Mouse (Mus musculus): ENCODE data around the gene Zfp36. TPM values are rescaled to one million over a fixed set of nuclear protein-coding genes. Genes with fewer than 3 reads are reported as not detected.

Gene Zfp36
- total RNA-seq, 1 experiment from 2014 or later, result 90.0 TPM

- ATAC-seq (replicated peaks; ENCODE audit: low read depth, poor library complexity, severe bottlenecking), result peak; percentile 96
Observed at GRCm38 (mm10) chr7:28350155-28350883, 29.7 kb downstream of the Zfp36 start, which contains the start of gene Rps16. Gene Rps16 (plus strand): TSS chr7:28350652.

- ATAC-seq (replicated peaks; ENCODE audit: low read depth, poor library complexity, severe bottlenecking), result no peak
Observed at GRCm38 (mm10) chr7:28348601-28349000, 31.5 kb downstream of the Zfp36 start.

GRCm38 (mm10) chr7:28347746-28348145, 32.3 kb downstream of the Zfp36 start:
- no peak for ATAC-seq (replicated peaks; ENCODE audit: low read depth, poor library complexity, severe bottlenecking)

- ATAC-seq (replicated peaks; ENCODE audit: low read depth, poor library complexity, severe bottlenecking), result peak; percentile 79
Observed at GRCm38 (mm10) chr7:28344637-28345036, 35.4 kb downstream of the Zfp36 start.

GRCm38 (mm10) chr7:28341381-28341780, 38.7 kb downstream of the Zfp36 start:
- ATAC-seq (replicated peaks; ENCODE audit: low read depth, poor library complexity, severe bottlenecking), result no peak

- ATAC-seq (replicated peaks; ENCODE audit: low read depth, poor library complexity, severe bottlenecking), result peak; percentile 76
Observed at GRCm38 (mm10) chr7:28339213-28339917, 40.7 kb downstream of the Zfp36 start.

- peak; percentile 93 for ATAC-seq (replicated peaks; ENCODE audit: low read depth, poor library complexity, severe bottlenecking)
Observed at GRCm38 (mm10) chr7:28338108-28338998, 41.7 kb downstream of the Zfp36 start, which contains the start of gene Supt5. Gene Supt5 (minus strand): TSS chr7:28338746.

- no peak for ATAC-seq (replicated peaks; ENCODE audit: low read depth, poor library complexity, severe bottlenecking)
Observed at GRCm38 (mm10) chr7:28335471-28335870, 44.6 kb downstream of the Zfp36 start.

GRCm38 (mm10) chr7:28334534-28334933, 45.5 kb downstream of the Zfp36 start:
- no peak for ATAC-seq (replicated peaks; ENCODE audit: low read depth, poor library complexity, severe bottlenecking)

GRCm38 (mm10) chr7:28328260-28328659, 51.8 kb downstream of the Zfp36 start:
- ATAC-seq (replicated peaks; ENCODE audit: low read depth, poor library complexity, severe bottlenecking), result no peak

Other genes with a start within 250 kb of the Zfp36 start
- 193 and 260 TPM in 2 replicates for gene Fbl, start 210.5 kb downstream of the Zfp36 start, total RNA-seq (2017)
- 2.4 and 3.3 TPM in 2 replicates for gene Dyrk1b, start 200.8 kb downstream of the Zfp36 start, total RNA-seq (2017)
- gene Eid2, start 112.4 kb downstream of the Zfp36 start, total RNA-seq (2017), result 0.87 and 2.7 TPM in 2 replicates
- 1.9 and 4.7 TPM in 2 replicates for gene Eid2b, start 102.5 kb downstream of the Zfp36 start, total RNA-seq (2017)
- gene Selenov, start 89.1 kb downstream of the Zfp36 start, total RNA-seq (2017), result not detected in 2 replicates
- gene Dll3, start 78.0 kb downstream of the Zfp36 start, total RNA-seq (2017), result not detected in 2 replicates
- 49.6 and 63.8 TPM in 2 replicates for gene Timm50, start 68.2 kb downstream of the Zfp36 start, total RNA-seq (2017)
- 63.4 and 68.1 TPM in 2 replicates for gene Supt5, start 41.5 kb downstream of the Zfp36 start, total RNA-seq (2017)
- gene Rps16, start 29.6 kb downstream of the Zfp36 start, total RNA-seq (2017), result 960 and 1,032 TPM in 2 replicates
- gene Plekhg2, start 7.7 kb downstream of the Zfp36 start, total RNA-seq (2017), result 2.1 and 3.9 TPM in 2 replicates
- 16.6 and 21.3 TPM in 2 replicates for gene Med29, start 12.5 kb upstream of the Zfp36 start, total RNA-seq (2017)
- gene Paf1, start 12.7 kb upstream of the Zfp36 start, total RNA-seq (2017), result 149 and 190 TPM in 2 replicates
- 583 and 663 TPM in 2 replicates for gene Gmfg, start 57.2 kb upstream of the Zfp36 start, total RNA-seq (2017)
- 2.1 and 2.9 TPM in 2 replicates for gene Lrfn1, start 71.7 kb upstream of the Zfp36 start, total RNA-seq (2017)
- gene Ifnl2, start 130.2 kb upstream of the Zfp36 start, total RNA-seq (2017), result not detected in 2 replicates
- gene Ifnl3, start 142.6 kb upstream of the Zfp36 start, total RNA-seq (2017), result not detected in 2 replicates
- not detected in 2 replicates for gene Sycn, start 160.6 kb upstream of the Zfp36 start, total RNA-seq (2017)
- 0.09 TPM in 1 of 2 replicates, not detected in the other for gene Nccrp1, start 167.0 kb upstream of the Zfp36 start, total RNA-seq (2017)
- 4.6 and 5.4 TPM in 2 replicates for gene Samd4b, start 217.9 kb upstream of the Zfp36 start, total RNA-seq (2017)
- 5.9 and 7.5 TPM in 2 replicates for gene Pak4, start 217.9 kb upstream of the Zfp36 start, total RNA-seq (2017)